Mouse (Mus musculus) megakaryocyte, adult 5-6 weeks (primary cell): ENCODE measurements around the gene Mrps12. TPM values are rescaled to one million over a fixed set of nuclear protein-coding genes. Genes with fewer than 3 reads are reported as not detected.

ENCODE experiments used
- ATAC-seq: 2 replicates; pipeline ENCODE4 v1.8.0; 2016; ENCODE audit warnings: mild to moderate bottlenecking, inconsistent platforms; ENCODE audit not compliant: poor library complexity, severe bottlenecking
- total RNA-seq, 2 experiments: library from RNA; stranded (forward) in 1 of 2; stranded (reverse) in 1 of 2; fragments of 153-499, 151-499 nt in 1 of 2; fragments of 221-1000, 200-1000 nt in 1 of 2; gene quantifications; 2 replicates each; pipeline versions ENCODE4 v1.2.3 to v1.2.4; 2015 to 2017

The Mrps12 gene
- total RNA-seq, 2 experiments from 2014 or later = 29.1 to 79.2 TPM

DNA sequence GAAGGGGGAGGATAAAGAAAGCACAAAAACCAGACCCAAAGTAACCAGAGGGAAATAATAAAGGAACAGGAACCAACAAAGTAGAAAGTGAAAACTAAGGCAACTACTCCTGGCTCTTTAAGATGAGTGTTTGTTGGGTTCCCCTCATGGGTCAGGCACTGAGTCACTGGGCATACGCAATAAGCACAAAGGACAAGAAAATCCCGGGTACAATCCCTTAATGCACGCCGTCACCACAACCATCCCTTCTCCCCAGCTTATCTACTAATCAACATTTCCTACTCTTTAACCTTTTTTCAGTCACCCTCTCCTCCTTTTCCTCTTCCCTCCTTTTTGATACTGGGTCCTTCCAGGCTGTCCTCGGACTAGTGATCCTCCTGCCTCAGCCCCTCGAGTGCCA is 23.6 kb upstream of the Mrps12 start:
- no peak; the same call in 1 of the 2 replicates for ATAC-seq

DNA sequence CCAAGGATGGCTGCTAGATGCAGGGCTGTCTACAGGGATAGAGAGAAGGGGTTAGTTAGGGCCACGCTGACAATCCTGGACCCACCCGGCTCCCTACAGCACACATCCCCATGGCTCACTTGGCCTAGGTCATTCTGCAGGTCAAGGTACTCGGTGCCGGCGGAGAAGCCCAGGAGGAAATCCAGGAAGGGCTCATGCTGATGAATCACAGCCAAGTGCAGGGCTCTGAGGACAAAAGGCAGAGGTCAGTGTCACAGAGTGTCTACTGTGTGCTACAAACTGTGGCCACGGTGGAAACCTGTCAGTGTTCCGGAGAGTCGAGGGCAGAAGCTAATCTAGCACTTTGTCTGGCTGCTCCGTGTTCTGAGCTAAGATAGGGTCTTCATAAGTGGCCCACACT is 20.3 kb upstream of the Mrps12 start:
- ATAC-seq = no peak

DNA sequence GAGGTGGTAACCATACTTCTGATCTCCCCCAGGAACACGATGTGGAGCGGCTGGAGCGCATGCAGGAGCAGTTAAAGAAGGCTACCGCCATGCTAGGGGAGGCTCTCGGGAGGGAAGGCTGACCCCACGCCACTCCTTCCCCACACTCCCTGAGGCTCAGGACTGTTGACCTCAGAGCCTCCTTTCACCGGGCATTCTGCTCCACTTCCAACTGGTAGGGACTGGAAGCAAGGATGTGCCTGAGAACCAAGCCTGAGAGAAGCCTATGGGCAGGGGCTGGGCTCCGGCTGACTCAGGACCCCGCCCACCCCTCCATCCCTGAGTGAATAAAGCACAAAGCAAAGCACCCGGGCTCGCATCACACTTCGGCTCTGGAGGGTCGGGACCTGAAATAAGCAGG is 17.0 kb upstream of the Mrps12 start:
- no peak for ATAC-seq

DNA sequence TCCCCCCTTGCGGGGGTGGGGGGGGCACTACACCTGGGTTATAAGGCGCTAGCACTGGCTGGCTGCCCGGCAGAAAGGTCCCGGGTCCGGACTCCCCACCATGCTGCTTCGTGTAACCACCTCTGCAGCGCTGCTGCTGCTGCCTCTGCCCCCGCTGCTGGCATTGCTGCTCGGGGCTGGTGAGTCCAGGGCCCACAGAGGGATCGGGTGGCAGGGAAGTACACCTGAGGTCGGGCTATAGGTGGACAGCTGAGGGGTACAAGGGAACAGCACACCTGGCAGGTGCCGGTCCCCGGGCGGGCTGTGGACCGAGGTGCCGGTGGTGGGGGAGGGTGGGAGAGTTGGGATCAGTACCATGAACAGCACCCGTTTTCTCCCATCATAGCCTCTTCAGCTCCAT is 14.5 kb upstream of the Mrps12 start, which contains the start of gene Ccer2:
Ccer2 (plus strand) TSS at position 96 of the 400 bp plus-strand sequence.
- ATAC-seq = no peak

DNA sequence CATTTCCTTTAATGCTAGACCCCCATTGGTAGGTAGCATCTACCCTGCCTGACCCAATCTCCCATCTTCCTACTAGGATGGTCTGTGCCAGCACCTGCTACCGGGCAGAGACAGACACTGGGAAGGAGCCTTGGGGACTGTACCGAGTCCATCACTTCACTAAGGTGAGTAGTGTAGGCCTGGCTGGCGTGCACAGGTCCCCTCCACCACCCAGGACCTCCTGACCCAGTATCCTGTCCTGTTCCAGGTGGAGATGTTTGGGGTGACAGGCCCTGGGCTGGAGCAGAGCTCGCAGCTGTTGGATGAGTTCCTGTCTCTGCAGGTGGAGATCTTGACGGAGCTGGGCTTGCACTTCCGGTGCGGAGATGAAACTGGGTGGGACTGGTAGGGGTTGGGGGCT is 8.3 kb upstream of the Mrps12 start:
- ATAC-seq = no peak

DNA sequence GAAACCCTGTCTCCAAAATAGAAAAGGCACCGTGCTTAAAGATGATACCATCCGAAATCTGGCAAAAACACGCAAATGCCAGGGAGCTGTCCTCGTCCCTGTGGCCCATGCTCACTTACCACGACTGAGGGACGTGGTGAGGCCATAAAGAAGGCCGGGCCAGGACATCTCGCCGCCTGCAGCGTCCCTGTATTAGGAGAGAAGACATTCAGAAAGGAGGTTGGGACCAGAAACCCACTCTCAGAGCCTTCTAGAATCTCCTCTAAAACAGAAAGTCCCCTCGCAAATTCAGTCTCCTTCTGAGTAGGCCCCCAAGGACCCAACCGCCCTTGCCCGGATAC is 282 bp downstream of the Mrps12 start:
- peak; percentile 22 for ATAC-seq

DNA sequence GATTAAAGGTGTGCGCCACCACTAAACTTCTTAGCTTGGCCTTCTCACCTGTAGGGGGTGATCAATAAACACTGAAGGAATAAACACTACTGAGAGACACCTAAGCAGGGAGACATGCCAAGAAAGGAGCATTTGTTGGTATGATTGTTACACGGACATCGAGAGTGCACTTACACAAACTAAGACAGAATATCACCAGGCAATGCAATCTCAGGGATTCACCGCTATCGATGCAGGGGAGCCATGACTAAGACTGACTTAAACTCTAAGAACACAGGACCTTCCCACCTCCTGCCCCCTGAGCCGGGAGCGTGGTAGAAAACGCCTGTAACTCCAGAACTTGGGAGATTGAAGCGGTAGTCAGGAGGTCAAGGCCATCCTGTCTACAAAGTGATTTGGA is 671 bp downstream of the Mrps12 start:
- no peak for ATAC-seq

DNA sequence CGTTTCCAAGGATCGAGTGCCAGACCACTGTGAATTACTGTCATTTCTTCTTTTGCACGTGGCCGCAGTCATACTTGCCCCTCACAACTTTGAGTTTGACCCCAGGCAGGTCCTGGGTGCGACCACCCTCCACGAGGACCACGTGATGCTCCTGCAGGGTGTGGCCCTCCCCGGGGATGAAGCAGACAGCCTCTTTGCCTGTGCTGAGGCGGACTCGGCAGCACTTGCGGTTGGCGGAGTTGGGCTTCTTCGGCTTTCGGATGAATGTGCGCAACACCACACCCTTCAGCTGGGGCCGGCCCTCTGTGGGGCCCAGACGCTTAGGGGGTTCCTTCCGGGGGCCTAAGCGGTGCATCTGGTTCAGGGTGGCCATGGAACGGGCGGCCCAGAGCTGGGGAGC is 1.8 kb downstream of the Mrps12 start:
- ATAC-seq = no peak

DNA sequence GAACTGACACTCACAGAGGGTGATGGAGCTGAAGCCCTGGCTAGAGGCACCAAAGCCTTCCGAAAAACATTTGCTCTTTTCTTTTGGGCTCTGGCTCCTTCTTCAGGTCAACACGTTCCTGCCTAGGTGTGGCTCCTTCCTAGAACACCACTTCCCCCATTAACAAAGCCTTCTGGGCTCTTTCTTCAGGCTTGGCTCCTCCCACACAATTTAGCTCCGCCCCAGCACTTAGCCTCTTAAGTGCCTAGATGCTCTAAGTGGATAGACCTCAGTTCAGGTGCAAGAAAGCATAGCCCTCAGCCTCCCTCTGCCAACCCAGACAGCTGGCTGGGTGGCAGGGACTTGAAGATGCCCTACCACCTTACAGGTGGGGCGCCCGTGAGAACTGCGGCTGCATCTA is 5.9 kb downstream of the Mrps12 start:
- ATAC-seq = no peak

DNA sequence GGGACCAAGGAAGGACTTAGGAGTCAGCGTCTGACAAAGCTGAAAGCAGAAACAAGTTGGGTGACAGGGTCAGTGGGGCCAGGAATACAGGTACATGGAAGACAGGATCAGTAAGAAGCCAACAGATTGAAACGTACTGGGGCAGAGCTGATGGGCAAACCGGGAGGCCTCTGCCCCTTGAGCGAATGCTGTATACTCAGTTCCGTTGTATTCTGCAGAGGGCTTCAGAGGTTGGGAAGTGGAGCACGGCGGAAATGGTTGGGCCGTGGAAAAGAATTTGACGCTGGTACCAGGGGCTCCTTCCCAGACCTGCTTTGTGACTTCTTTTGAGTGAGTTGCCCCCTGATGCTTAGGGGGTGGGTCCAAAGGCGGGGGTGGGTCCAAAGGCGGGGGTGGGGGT is 8.4 kb downstream of the Mrps12 start:
- ATAC-seq = 0 out of 2 replicates have a peak, but pooled peaks have one; percentile 17

DNA sequence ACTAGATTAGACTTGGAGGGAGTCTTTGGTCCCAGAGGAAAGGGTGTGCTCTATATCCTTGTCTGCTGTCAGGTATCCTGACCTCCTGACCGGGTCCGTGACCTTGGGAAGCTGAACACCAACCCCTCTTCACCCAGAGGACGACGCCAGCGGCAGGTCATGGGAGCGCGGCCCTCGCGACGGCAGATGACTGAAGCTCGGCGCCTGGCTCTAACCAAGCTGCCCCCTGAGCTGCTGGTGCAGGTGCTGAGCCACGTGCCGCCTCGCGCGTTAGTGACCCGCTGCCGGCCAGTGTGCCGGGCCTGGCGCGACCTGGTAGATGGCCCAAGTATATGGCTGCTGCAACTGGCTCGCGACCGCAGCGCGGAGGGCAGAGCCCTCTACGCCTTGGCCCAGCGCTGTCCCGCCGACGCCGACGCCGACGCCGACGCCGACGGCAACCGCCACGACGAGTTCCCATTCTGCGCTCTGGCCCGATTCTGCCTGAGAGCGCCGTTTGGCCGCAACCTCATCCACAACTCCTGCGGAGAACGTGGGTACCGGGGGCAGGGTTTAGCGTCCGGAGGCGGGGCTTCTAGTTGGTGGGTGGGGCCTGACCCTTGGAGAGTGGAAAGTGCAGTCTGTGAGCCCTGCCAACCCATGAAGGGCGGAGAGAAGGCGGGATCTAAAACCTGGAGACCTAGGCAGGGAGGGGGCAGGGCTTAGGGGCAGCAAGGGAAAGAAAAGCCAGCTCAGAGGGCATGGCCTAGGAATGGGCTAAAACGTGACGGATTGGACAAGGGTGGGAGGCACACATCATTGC is 9.1 kb downstream of the Mrps12 start:
- ATAC-seq = peak; percentile 97

DNA sequence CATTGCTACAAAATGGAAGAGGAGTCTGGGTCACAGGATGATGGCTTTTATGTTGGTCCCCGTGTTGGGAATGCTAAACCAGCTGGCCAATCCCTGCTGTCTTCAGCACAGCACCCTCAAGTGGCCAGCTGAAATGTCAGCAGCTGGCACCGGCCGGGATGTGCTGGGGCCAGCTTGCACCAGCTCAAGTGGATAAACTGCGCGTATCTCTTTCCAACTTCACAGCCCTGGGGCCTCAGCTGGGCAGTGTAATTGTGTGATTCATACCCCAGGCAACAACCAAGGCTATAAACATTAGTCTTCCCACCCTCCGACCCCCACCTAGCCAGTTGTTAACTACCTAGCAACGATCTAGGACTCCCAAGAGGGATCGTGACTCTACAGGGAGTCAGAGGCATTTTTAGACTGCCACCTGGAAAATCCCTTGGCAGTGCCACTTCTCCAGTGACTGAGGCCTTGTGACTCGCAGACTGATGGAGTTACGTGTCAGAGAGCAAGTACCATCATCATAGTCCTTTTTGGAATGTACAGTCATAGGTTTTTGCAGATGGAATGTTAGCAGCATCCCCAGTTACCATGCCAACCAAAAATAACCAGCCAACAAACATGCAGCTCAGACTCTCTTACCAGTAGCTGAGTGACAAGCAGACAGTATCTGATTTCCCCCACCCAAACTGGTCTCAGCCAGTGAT is 13.8 kb downstream of the Mrps12 start:
- ATAC-seq = no peak

DNA sequence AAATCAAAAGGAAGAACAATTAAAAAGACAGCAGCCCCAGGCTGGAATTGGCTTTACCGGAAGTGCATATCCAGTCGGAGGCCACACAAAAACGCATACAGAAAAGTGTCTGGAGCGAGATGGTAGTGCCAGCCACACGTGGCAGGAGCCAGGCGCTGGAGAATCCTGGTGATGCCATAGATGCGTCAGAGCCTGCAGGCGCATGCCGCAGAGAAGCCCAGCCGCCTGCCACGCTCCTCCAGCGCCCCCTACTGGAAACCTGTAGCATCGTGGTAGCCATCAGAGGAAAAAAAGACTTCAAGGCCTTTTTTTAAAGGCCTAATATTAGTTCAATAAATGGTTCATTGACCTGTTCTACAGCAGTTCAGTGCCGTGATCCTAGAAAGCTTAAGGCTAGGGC is 15.0 kb downstream of the Mrps12 start:
- ATAC-seq = peak; percentile 97

DNA sequence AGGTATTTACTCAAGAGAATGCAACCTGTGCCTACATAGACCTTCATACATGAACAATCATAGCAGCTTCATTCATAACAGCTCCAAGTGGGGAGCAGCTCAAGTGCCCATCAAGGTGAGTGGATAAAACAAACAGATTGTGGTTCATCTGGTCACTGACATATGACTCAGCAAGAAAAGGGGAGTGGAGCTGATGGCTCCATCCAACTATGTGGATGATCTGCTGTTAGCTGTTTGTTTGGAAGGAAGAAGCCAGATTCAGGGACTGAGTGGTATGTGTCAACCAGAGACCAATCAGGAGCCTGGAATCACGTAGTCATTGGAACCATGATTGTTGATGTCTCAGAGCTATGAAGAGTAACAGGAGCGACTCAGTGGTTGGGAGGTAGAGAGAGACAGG is 17.0 kb downstream of the Mrps12 start:
- ATAC-seq = no peak

DNA sequence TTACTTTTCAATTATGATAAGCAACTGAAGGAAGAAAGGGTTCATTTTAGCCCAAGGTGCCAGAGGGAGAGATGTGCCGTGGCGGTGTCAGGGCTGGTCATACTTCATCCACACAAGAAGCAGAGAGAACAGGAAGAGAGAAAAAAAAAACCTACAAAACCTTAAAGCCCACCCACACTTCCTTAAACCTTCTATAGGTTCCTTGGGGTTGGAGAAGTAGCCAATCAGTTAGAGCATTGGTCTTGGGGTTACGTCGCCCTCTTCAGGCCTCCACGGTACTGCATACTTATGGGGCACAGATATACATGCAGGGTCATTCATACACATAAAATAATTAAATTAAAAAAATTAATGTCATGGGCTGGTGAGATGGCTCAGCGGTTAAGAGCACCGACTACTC is 19.5 kb downstream of the Mrps12 start:
- peak; percentile 40; the same call in 1 of the 2 replicates for ATAC-seq

DNA sequence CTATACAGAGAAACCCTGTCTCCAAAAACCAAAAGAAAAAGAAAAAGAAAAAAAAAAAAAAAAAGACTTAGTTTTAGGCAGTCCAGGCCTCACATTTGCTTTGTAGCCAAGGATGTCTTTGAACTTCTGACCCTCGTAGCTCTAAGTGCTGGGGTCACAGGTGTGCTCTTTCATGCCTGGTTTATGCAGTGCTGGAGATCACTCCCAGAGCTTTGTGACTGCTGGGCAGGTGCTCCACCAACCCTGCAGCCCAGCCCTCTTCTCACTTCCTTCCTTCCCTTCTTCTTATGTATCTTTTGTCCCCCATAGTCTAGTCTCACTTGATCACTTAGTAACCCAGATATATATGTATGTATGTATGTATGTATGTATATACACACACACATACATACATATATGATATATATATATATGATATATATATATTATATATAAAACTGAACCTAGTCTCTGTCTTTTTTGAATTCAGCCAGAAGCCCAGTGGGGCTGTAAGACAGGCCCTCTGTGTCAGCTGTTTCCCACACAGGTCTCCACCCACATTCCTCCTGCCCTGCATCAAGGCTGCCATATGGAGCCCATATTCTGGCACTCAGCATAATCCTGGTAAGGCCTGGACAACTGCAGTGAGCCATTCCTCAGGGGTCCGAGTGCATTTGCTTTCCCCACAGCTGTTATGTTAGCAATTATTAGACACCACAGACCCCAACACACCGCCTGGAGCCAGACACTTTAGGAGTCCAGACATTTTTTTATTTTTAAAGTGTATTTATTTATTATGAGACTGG is 20.7 kb downstream of the Mrps12 start:
- ATAC-seq = no peak

DNA sequence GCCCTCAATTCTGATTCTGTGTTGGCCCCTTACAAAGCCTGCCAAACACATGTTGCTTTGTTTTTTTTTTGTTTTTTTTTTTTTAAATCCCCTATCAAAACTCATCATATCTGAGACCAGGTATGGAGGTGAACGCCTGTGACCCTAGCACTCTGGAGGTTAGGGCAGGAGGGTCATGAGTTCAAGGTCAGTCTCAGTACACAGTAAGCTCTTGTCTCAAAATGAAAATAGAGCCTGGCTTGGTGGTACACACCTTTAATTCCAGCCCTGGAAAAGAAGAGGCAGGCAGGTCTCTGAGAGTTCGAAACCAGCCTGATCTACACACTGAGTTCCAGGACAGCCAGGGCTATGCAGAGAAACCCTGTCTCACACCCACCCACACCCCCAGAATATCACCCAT is 22.0 kb downstream of the Mrps12 start:
- no peak for ATAC-seq

DNA sequence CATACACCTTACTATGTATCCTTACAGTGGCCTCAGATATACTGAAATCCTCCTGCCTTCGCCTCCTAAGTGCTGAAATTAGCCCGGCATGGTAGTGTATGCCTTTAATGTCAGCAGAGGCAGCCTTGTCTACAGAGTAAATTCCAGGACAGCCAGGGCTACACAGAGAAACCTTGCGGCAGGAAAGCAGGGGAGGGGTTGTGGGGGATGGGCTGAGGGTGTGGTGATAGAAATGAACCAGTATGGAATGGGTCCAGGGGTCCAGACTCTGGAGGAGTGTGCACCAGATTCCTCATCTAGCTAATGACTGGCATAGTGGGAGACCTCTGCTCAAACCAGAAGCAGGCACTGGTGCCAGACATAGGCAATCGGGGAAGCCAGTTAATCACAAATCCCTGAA is 22.5 kb downstream of the Mrps12 start:
- ATAC-seq = no peak

DNA sequence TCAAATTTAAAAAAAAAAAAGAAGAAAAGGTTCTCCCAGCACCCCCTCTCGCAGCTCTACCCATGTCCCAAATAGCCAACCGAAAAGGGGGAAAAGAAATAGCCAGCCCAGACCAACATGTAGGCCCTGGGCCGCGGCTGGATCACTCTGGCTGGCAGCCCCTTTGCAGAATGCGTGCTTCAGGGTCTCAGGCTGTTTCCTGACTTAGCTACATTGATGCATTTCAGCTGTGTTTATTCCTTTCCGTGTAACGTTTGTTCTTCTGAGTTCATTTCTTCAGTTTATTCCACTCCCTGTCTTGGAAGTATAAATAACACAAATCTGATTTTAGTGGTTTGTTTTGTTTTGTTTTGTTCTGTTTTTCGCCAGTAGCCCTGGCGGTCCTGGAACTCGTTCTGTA is 23.9 kb downstream of the Mrps12 start:
- ATAC-seq = no peak

DNA sequence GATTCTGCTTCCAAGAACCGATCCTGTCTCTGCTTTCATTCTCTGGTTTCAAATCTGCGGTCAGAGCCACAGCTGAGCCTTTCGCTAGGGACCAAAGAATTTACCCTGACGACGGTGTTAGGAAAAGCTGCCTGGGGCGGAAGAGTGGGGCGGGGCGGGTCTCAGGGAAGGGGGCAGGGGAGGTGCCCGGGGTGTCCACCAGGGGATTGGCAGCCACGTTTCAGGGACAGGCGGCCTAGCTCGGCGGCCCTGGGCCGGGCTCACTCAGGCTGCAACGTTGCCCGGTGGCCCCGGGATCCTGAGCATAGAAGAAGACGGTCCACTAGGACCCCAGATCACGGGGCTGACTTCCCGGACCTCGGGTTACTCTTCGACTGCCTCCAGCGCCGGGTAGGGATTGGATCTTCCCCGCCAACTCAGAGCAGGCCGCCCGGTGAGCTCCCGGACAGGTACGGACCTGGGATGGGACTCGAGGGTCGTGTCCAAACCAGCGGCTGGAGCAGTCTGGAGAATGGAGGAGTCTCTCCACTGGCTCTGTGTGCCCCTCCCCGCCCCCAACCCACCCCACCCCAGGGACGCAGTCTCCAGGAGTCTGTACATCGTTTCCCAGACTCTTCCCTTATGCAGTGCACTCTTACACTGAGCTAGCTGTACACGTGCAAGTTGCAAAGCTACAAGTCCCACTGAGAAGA is 24.9 kb downstream of the Mrps12 start, which contains the start of gene Fbxo17:
Fbxo17 (plus strand) TSS at position 215 of the 692 bp plus-strand sequence.
- peak; percentile 89 for ATAC-seq

DNA sequence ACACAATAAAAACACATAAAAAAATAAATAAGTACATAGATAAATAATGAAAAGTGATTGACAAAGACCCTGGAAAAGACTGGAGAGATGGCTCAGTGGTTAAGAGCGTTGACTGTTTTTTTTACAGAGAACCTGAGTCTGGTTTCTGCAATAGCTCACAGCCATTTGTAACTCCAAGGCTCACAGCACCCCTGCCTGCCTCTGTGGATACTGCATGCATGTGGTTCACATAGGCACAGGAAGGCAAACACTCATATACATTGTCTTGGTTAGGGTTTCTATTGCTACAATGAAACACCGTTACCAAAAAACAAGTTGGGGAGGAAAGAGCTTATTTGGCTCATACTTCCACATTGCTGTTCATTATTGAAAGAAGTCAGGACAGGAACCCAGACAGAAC is 26.0 kb downstream of the Mrps12 start:
- ATAC-seq = no peak
